Mouse (Mus musculus) C2C12 (cell line): ENCODE results near the gene Taar3. TPM values are rescaled to one million over a fixed set of nuclear protein-coding genes. Genes with fewer than 3 reads are reported as not detected.

Source experiments
- H3K27me3 ChIP-seq: one replicate; pipeline ENCODE4 v1.6.1; 2011; ENCODE audit not compliant: control insufficient read depth, insufficient read depth, insufficient read length
- H3K36me3 ChIP-seq: one replicate; pipeline ENCODE4 v1.6.1; 2011; ENCODE audit not compliant: control insufficient read depth, insufficient read depth
- H3K4me3 ChIP-seq: one replicate; pipeline ENCODE4 v1.5.1; 2011; ENCODE audit warnings: mild to moderate bottlenecking, control low read depth; ENCODE audit not compliant: poor library complexity, insufficient read depth, severe bottlenecking
- H3K79me2 ChIP-seq: one replicate; pipeline ENCODE4 v1.6.1; 2011; ENCODE audit not compliant: control insufficient read depth, insufficient read depth
- H3K79me3 ChIP-seq: one replicate; pipeline ENCODE4 v1.6.1; 2011; ENCODE audit warnings: low read depth, control low read depth
- H3ac ChIP-seq: one replicate; pipeline ENCODE3; 2011; ENCODE audit warnings: low read depth; ENCODE audit not compliant: control insufficient read depth, insufficient read length
- CEBPB ChIP-seq: IDR thresholded peaks from one replicate; pipeline ENCODE4 v1.6.1; 2011; ENCODE audit warnings: low read depth, mild to moderate bottlenecking, control low read depth, moderate library complexity
- CTCF ChIP-seq: IDR thresholded peaks from one replicate; pipeline ENCODE4 v1.5.1; 2011; ENCODE audit not compliant: control insufficient read depth, insufficient read depth, insufficient read length
- FOSL1 ChIP-seq: IDR thresholded peaks from one replicate; pipeline ENCODE4 v1.8.0; 2011; ENCODE audit warnings: mild to moderate bottlenecking, low read length; ENCODE audit not compliant: poor library complexity, insufficient read depth, severe bottlenecking
- MAX ChIP-seq: IDR thresholded peaks from one replicate; pipeline ENCODE4 v1.6.1; 2011; ENCODE audit warnings: mild to moderate bottlenecking, control low read depth
- MYOD1 ChIP-seq: IDR thresholded peaks from one replicate; pipeline ENCODE4 v1.6.1; 2011; ENCODE audit warnings: low read depth; ENCODE audit not compliant: control insufficient read depth, insufficient read length
- MYOG ChIP-seq: IDR thresholded peaks from one replicate; pipeline ENCODE4 v1.6.1; 2011; ENCODE audit not compliant: control insufficient read depth, insufficient read length; ENCODE audit errors: extremely low read depth
- USF1 ChIP-seq: IDR thresholded peaks from one replicate; pipeline ENCODE4 v1.6.1; 2011; ENCODE audit warnings: low read depth, mild to moderate bottlenecking, control low read depth, moderate library complexity
- long read RNA-seq, 2 experiments: library from polyadenylated mRNA; unstranded; transcript quantifications; one replicate each; pipeline ENCODE4 v2.0.0; 2019 to 2020
- polyA plus RNA-seq: library from polyadenylated mRNA; unstranded; fragments of >200 nt; fragmentation: generic; extraction: Trizol; gene quantifications from one replicate; pipeline ENCODE4 v1.2.1, GENCODE M21; 2012; ENCODE audit warnings: missing spikeins

Gene Taar3
- not detected for polyA plus RNA-seq
- long read RNA-seq, experiment 1, result 0 reads
- long read RNA-seq, experiment 2, result 0 reads

DNA sequence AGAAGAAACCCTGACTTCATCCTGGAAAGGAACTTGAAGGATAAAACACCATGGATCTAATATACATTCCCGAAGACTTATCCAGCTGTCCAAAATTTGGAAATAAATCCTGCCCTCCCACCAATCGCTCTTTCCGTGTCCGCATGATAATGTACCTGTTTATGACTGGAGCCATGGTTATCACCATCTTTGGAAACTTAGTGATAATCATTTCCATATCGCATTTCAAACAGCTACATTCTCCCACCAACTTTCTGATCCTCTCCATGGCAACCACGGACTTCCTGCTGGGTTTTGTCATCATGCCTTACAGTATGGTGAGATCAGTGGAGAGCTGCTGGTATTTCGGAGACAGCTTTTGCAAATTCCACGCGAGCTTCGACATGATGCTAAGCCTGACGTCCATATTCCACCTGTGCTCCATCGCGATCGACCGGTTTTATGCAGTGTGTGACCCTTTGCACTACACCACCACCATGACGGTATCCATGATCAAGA is at the start of gene Taar3:
Gene Taar3, plus strand, starts transcription at position 51 of the 498 bp plus-strand sequence.
- TF ChIP-seq MYOG (no peak), USF1 (no peak), CTCF (no peak), MYOD1 (no peak), CEBPB (no peak), FOSL1 (no peak), MAX (no peak)
- Histone ChIP-seq H3K79me2 (no peaks in the 10 kb centered on the region), H3K79me3 (no peaks in the 10 kb centered on the region), H3K4me3 (no peak within 1 kb of the TSS), H3ac (no peak within 1 kb of the TSS), H3K36me3 (no peaks in the 10 kb centered on the region), H3K27me3 (peaks cover 15% of the 10 kb centered on the region)

DNA sequence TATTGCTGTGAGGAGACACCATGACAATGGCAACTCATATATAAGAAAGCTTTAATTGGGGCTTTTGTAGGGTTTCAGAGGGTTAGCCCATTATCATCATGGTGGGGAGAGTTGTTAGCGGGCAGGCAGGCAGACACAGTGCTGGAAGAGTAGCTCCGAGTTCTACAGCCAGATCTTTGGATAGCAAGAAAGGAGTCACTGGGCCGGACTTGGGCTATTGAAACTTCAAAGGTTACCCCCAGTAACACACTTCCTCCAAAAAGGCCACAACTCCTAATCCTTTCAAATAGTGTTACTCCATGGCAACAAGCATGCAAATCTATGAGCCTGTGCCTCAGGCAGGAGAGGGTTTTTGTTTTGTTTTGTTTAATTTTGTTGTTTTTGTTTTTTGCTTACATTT is 48.2 kb upstream of the Taar3 start:
- H3K36me3 ChIP-seq, result no peaks in the 10 kb centered on the region
- H3K27me3 ChIP-seq, result peaks cover 7% of the 10 kb centered on the region
- H3K79me2 ChIP-seq, result no peaks in the 10 kb centered on the region
- H3ac ChIP-seq, result no peak overlapping the region
- no peaks in the 10 kb centered on the region for H3K79me3 ChIP-seq
- no peak overlapping the region for H3K4me3 ChIP-seq
- no peak for TF ChIP-seq MAX
- no peak for TF ChIP-seq CEBPB
- TF ChIP-seq USF1, result no peak
- no peak for TF ChIP-seq FOSL1
- no peak for TF ChIP-seq MYOD1
- TF ChIP-seq MYOG, result no peak
- no peak for TF ChIP-seq CTCF

DNA sequence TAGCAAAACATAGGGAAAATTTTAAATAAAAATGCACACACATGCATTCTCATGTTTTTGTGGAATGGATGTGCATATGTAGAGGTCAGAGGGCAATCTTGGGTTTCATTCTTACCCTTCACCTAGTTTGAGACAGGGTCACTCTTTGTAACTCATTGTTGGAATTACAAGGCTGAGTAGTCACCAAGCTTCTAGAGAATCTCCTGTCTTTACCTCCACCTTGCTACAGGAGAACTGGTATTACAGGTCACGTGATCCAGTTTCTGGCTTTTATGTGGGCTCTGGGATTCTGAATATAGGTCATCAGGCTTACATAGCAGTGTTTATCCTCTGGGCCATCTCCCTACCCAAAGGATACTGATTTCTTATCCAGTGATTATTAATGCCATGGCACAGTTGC is 43.7 kb upstream of the Taar3 start:
- no peak overlapping the region for H3K4me3 ChIP-seq
- TF ChIP-seq CTCF (no peak), MYOG (no peak), USF1 (peak; percentile 46)
- H3ac ChIP-seq, result no peak overlapping the region
- H3K79me3 ChIP-seq, result no peaks in the 10 kb centered on the region
- H3K27me3 ChIP-seq, result peaks cover 13% of the 10 kb centered on the region
- no peaks in the 10 kb centered on the region for H3K36me3 ChIP-seq
- no peaks in the 10 kb centered on the region for H3K79me2 ChIP-seq

DNA sequence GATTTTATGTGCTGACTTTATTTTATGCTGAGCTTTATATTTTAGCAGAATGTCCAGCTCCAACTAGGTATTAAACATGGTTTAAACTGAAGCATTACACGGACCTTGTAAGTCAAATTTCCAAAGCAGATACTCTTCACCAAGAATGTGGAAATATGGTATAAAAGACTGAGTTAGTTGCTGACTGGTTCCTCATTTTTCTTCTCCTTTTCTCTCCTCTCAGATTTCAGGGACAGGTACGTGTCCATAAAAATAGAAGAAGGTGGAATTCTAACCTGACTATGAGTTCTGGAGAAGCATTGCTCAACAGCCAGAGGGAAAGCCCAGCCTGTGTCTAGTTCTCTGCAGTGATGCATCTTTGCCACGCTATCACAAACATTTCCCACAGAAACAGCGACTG is 29.3 kb upstream of the Taar3 start, which contains the start of gene Taar1:
Gene Taar1, plus strand, starts transcription at position 301 of the 400 bp plus-strand sequence.
- Histone ChIP-seq H3K36me3 (no peaks in the 10 kb centered on the region), H3K79me2 (no peaks in the 10 kb centered on the region), H3K27me3 (no peaks in the 10 kb centered on the region), H3ac (no peak within 1 kb of the TSS), H3K4me3 (no peak within 1 kb of the TSS), H3K79me3 (no peaks in the 10 kb centered on the region)
- no peak for TF ChIP-seq CEBPB

DNA sequence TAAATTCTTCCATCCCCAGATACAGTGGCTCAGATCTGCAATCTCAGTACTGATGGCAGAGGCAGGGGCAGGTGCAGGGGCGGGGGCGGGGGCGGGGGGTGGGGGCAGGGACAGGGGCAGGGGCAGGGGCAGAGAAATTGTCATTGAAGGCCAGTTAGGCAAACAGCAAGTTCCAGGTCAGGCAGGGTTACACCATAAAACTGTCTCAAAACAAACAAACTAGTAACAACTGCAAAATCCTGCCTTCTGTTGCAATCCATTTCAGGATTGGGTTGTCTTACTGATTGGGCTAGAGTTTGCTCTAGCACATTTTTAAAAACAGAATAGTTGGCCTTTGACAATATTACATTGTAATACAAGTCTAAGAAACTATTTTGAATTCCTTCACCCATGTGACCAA is 26.9 kb upstream of the Taar3 start:
- Histone ChIP-seq H3K4me3 (no peak overlapping the region), H3K27me3 (no peaks in the 10 kb centered on the region), H3K79me2 (no peaks in the 10 kb centered on the region), H3ac (no peak overlapping the region), H3K36me3 (no peaks in the 10 kb centered on the region), H3K79me3 (no peaks in the 10 kb centered on the region)
- TF ChIP-seq USF1 (no peak), FOSL1 (no peak), MAX (no peak), CEBPB (no peak), MYOG (no peak), MYOD1 (no peak), CTCF (no peak)

DNA sequence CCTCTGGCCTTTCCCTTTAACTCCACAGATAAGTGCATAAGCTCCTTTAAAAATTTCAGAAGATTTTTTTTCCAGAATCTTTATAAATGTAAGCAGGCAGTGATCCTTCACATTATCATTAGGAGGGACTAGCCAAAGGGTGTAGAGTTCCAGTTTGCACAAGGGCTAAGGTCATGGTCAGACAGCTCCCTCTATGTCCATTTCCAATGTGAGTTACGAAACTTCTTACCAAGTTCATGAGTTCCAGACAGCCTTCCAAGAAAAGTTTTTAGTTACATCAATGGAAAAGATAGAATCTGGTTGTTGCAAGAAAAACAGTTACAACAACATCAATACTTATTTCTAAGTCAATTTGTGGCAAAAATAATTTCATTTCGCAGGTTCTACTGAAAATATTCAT is 25.4 kb upstream of the Taar3 start:
- TF ChIP-seq CTCF, result no peak
- no peak for TF ChIP-seq MAX
- no peak for TF ChIP-seq FOSL1
- TF ChIP-seq CEBPB, result no peak
- TF ChIP-seq MYOD1, result no peak
- no peak for TF ChIP-seq MYOG
- no peak for TF ChIP-seq USF1
- Histone ChIP-seq H3K79me3 (no peaks in the 10 kb centered on the region), H3K79me2 (no peaks in the 10 kb centered on the region), H3K4me3 (no peak overlapping the region), H3K36me3 (no peaks in the 10 kb centered on the region), H3K27me3 (no peaks in the 10 kb centered on the region), H3ac (no peak overlapping the region)
